Mouse (Mus musculus): Measurements from ENCODE around the gene Lpcat2.
"Not testable (repeated sequence)": the region's sequence is repeated elsewhere in the genome, so short reads cannot be mapped to it uniquely, and the experiment has no call there.

Lpcat2 gene

GRCm38 (mm10) chr8:92853188-92853983 lies 1.8 kb upstream of the Lpcat2 start:
- DNase-seq (ENCODE audit: low spot score in 2 of 2): no peak

- no peak for DNase-seq (ENCODE audit: low spot score in 2 of 2)
Observed at GRCm38 (mm10) chr8:92854673-92855072, 466 bp upstream of the Lpcat2 start.

- no peak for DNase-seq (ENCODE audit: low spot score in 2 of 2)
Observed at GRCm38 (mm10) chr8:92856273-92856986, 1.3 kb downstream of the Lpcat2 start.

GRCm38 (mm10) chr8:92858475-92859182 lies 3.5 kb downstream of the Lpcat2 start:
- no peak for DNase-seq (ENCODE audit: low spot score in 2 of 2)

GRCm38 (mm10) chr8:92861977-92862376 lies 6.8 kb downstream of the Lpcat2 start:
- no peak for DNase-seq (ENCODE audit: low spot score in 2 of 2)

GRCm38 (mm10) chr8:92870281-92870680 lies 15.1 kb downstream of the Lpcat2 start:
- DNase-seq (ENCODE audit: low spot score in 2 of 2): no peak

- DNase-seq (ENCODE audit: low spot score in 2 of 2): no peak
Observed at GRCm38 (mm10) chr8:92872063-92872759, 17.1 kb downstream of the Lpcat2 start.

GRCm38 (mm10) chr8:92875795-92876194 lies 20.7 kb downstream of the Lpcat2 start:
- no peak for DNase-seq (ENCODE audit: low spot score in 2 of 2)

GRCm38 (mm10) chr8:92881247-92881646 lies 26.1 kb downstream of the Lpcat2 start:
- no peak for DNase-seq (ENCODE audit: low spot score in 2 of 2)

GRCm38 (mm10) chr8:92883771-92884170 lies 28.6 kb downstream of the Lpcat2 start:
- DNase-seq (ENCODE audit: low spot score in 2 of 2): no peak

GRCm38 (mm10) chr8:92892216-92892615 lies 37.1 kb downstream of the Lpcat2 start:
- not testable (repeated sequence) for DNase-seq (ENCODE audit: low spot score in 2 of 2)

- DNase-seq (ENCODE audit: low spot score in 2 of 2): no peak
Observed at GRCm38 (mm10) chr8:92893870-92894269, 38.7 kb downstream of the Lpcat2 start.

- DNase-seq (ENCODE audit: low spot score in 2 of 2): no peak
Observed at GRCm38 (mm10) chr8:92895053-92895452, 39.9 kb downstream of the Lpcat2 start.

GRCm38 (mm10) chr8:92896056-92896455 lies 40.9 kb downstream of the Lpcat2 start:
- no peak for DNase-seq (ENCODE audit: low spot score in 2 of 2)

- no peak for DNase-seq (ENCODE audit: low spot score in 2 of 2)
Observed at GRCm38 (mm10) chr8:92896611-92897010, 41.5 kb downstream of the Lpcat2 start.

GRCm38 (mm10) chr8:92897794-92898193 lies 42.7 kb downstream of the Lpcat2 start:
- DNase-seq (ENCODE audit: low spot score in 2 of 2): no peak

- no peak for DNase-seq (ENCODE audit: low spot score in 2 of 2)
Observed at GRCm38 (mm10) chr8:92899590-92899989, 44.5 kb downstream of the Lpcat2 start.

- no peak for DNase-seq (ENCODE audit: low spot score in 2 of 2)
Observed at GRCm38 (mm10) chr8:92901107-92901506, 46.0 kb downstream of the Lpcat2 start, which contains the start of gene Capns2. Gene Capns2 (plus strand): TSS chr8:92901407.

GRCm38 (mm10) chr8:92902981-92903380 lies 47.8 kb downstream of the Lpcat2 start:
- DNase-seq (ENCODE audit: low spot score in 2 of 2): no peak

- DNase-seq (ENCODE audit: low spot score in 2 of 2): no peak
Observed at GRCm38 (mm10) chr8:92903488-92904135, 48.5 kb downstream of the Lpcat2 start.

- DNase-seq (ENCODE audit: low spot score in 2 of 2): no peak
Observed at GRCm38 (mm10) chr8:92906553-92906952, 51.4 kb downstream of the Lpcat2 start.
